Mouse (Mus musculus) spleen, adult 18-20 months (tissue): ENCODE results near the gene Bmp5.

Experiments
- DNase-seq, 2 experiments: peaks; one replicate each; pipeline ENCODE4 v3.0.0; 2022; ENCODE audit warnings: mixed read lengths in 2 of 2

Gene Bmp5

GRCm38 (mm10) chr9:75846010-75846409, 70.8 kb downstream of the Bmp5 start:
- DNase-seq, result no peak

DNA sequence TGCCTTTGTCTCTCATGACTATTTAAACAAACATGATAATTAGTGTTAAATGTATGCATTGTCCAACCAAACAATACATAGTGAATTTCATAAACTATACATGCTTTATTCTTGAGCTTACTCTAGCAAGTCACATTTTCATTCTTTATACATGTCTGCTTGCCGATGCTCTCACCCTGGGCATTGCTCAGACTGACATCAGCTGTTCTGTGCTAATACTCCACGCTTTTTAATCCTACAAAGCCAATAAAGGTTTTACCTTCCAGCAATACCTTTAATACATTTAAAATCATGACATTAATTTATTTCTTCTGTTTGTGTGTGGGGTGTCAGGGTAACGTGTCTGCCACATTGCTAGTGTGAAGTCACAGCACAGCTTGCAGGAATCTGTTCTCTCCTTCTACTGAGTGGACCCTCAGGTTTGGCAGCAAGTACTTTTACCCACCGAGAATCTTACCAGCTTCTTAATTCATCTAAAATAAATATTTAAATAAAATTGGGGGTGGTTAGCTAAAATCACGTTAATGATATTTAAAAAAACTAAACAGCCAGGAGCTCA, 75.6 kb downstream of the Bmp5 start:
- no peak for DNase-seq

DNA sequence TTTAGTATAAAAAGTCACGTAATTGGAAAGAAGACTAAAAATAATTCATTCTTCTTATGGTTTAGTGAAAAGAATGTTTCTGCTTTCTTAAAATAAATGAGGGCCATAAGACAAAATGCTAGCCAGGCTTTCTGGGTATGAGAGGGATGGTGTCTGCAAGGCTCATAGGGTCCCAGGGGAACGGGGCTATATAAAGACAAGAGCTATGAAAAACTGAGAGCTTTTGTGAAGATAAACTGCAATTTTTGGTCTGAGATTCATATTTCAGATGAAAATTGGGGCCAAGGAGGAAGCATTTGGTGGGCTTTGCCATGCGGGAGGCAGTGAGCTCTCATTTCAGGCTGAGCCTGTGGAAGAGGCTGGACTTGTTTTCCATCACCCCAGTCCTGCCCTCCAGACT, 83.0 kb downstream of the Bmp5 start:
- DNase-seq, result no peak

- DNase-seq, result no peak
Measured at GRCm38 (mm10) chr9:75858939-75859338, 83.8 kb downstream of the Bmp5 start.

DNA sequence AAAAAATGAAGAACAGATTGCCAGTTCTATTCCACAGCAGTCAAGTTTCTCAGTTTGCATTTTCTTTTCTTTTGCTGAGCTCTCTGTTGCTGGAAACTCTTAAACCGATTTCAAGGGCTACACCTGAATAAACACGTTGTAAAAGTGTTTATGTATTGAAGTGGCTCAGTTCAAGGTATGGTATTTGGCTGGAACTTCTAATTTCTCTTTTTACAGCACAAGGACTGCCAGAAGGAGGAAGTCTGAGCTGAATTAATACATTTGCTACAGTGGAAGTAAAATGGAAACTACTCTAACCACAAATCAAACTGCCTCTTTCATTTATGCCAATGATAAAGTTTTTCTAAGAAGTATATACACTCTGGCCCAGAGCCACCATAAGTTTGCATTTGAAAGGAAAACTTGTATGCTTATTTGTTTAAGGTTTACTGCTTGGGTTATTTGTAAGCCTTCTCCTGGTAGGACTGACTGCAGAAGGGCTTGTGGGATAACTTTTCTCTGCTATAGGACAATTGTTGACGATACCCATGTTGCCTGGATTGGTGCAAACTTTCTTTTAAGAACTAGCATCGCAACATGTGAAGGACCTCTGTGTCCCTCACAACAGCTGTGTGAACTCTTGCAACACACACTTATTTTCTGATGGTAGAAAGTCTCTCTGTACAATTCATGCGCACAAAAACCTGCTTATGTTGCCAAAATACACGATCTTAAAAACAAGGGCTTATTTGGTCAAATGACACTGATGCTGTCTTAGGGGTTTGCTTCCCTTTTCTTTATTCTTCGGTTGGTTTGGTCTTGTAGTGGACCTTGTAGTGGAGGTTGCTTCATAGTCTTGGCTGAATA, 95.4 kb downstream of the Bmp5 start:
- DNase-seq, result no peak

GRCm38 (mm10) chr9:75876333-75876732, 101.2 kb downstream of the Bmp5 start:
- DNase-seq, result no peak

DNA sequence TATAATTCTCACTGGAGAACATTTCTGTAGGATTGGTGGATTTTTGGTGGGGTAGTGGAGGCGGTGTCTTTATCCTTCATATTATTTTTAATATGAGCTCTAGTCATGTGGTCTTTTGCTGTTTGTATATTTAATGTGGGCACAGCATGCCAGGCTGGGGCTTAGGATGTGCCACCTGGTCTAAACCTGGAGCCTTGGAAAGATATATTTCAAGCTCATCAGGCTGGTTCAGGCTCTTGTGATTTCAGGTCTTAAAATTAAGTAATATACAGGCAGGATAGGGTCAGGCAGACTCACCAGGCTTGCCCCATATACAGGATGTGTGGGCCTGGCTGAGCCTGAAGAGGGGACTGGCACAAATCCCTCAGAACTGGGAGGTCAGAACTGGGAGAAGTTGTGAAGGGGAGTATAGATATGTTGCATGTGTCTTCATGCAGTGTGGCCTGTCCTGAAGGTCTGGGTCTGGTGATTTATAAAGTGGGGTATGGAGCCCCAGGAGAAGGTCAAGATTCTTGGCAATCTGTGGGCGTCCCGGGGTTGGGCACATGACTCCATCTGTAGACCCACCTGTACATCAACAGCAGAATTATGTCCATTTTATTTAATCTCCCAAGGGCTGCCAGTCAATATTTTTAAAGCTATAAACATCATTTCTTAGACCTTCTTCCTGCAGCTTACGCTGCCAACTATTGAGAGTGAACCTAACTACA, 108.5 kb downstream of the Bmp5 start:
- DNase-seq, result no peak

- DNase-seq, result no peak
Measured at GRCm38 (mm10) chr9:75886801-75887544, 111.8 kb downstream of the Bmp5 start.

DNA sequence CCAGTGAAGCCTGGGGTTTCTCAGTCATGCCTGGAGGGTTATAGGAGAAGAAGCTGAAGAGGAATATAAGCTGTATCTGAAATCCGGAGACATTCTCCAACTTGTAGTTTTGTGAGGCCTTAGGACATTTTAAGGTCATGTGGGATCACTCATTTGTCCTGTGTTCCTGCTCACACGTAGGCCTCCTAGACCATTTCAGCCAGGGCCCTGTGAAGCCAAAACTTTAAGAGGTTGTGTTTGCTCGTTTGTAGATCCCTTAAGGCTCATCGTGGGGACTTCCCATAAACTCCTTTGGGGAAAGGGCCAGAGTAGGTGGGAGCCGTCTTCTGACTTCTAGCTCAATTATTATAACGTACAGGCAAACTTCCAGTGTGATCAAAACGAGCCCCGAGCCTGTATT, 121.8 kb downstream of the Bmp5 start:
- DNase-seq, result no peak

GRCm38 (mm10) chr9:75898022-75898421, 122.9 kb downstream of the Bmp5 start:
- no peak for DNase-seq

GRCm38 (mm10) chr9:75901219-75901618, 126.1 kb downstream of the Bmp5 start:
- DNase-seq, result no peak

GRCm38 (mm10) chr9:75905497-75905896, 130.3 kb downstream of the Bmp5 start:
- no peak for DNase-seq

- DNase-seq, result no peak
Measured at GRCm38 (mm10) chr9:75910112-75910799, 135.1 kb downstream of the Bmp5 start.

DNA sequence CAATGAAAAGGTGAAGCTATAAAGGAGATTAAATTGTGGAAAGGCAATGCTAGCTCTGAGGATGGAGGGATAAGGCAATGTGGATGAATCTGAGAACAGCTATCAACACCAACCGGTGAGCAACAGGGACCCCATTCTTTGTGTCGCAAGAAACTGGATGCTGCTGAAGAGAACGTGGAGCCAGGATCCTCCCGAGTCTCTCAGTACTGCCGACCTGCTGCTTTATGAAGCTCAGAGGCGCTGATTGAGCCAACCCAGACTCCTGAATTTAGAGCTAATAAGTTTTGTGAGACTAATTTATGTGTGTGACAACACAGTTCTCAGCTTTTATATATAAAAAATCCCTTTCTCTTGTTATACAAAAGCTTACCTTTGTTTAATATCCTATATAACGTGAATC, 136.4 kb downstream of the Bmp5 start:
- DNase-seq, result no peak

- DNase-seq, result no peak
Measured at GRCm38 (mm10) chr9:75916027-75916426, 140.9 kb downstream of the Bmp5 start.

- DNase-seq, result no peak
Measured at GRCm38 (mm10) chr9:75927196-75927880, 152.2 kb downstream of the Bmp5 start.

DNA sequence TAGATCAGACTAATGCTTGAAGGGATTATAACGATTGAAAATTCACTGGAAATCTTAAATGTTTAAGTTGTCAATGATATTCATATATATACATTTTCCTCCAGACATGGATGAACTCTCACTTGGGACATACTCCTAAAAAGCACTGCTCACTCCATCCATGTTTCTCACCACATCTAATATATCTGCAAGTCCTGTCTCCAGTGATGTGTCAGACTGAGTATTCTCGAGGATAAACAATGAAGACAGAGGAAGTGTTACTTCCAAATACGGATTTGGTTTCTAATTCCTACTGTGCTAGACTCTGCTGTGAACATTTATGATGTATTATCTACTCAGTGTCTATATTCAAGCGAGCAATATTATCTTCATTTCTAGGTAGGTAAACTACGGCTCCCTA, 152.9 kb downstream of the Bmp5 start:
- DNase-seq, result no peak

DNA sequence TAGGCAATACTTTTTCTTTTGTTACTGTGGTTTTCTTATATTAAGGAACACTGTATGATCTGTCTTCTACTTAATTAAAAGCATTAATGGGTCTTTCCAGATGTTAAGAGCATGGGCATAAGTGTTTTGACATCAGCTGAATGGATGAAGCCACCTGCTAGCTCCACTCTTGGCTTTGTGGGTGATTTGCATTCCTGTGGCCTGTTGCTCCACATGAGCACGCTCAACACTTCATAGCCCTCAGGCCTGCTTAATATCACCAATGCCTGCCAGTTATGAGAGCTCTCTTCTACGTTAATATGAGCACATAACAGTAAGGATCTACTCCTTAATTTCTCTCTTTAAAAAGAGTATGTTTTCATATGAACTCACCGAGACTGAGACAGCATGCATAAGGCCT, 169.5 kb downstream of the Bmp5 start:
- no peak for DNase-seq
